Mouse (Mus musculus) olfactory bulb, adult 2 months (tissue): ENCODE results near the gene Grm7.

ENCODE experiments used
- CTCF ChIP-seq: fragments of 200-500 bp; IDR thresholded peaks from 2 replicates; pipeline ENCODE4 v1.5.1; 2012; ENCODE audit warnings: low read depth, mild to moderate bottlenecking, low read length, moderate library complexity; ENCODE audit not compliant: insufficient read depth
- POLR2A ChIP-seq: fragments of 200-500 bp; IDR thresholded peaks from 2 replicates; pipeline ENCODE4 v1.6.1; 2012; ENCODE audit warnings: mild to moderate bottlenecking, low read depth, low read length, moderate library complexity; ENCODE audit not compliant: insufficient read depth

DNA sequence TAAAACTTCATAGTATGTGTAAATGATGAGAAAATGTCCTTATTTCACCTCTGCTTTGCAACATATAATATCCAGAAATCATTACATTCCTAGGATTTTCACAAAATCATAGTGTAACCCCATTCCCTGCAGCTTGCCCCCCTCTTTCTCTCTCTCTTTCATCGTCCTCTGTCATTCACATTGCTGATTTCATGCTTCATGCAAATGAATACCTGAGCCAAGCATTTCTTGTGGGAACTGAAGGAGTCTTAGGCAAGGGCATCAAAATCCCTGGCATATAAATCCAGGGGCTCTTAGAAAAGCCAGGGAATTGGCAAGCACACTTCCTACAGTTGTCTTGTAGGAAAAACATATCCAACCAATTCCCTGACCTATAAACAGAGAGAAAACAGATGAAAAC is 127.3 kb downstream of the Grm7 start:
- TF ChIP-seq CTCF (no peak), POLR2A (no peak)
